Mouse (Mus musculus) 3134 (cell line): ENCODE data around the gene Cntnap2.

Experiments used
- DNase-seq: peaks from one replicate; pipeline ENCODE4 v3.0.0-alpha.2; 2011; ENCODE audit warnings: low spot score; ENCODE audit not compliant: insufficient read length; ENCODE audit errors: extremely low read depth

The Cntnap2 gene

DNA sequence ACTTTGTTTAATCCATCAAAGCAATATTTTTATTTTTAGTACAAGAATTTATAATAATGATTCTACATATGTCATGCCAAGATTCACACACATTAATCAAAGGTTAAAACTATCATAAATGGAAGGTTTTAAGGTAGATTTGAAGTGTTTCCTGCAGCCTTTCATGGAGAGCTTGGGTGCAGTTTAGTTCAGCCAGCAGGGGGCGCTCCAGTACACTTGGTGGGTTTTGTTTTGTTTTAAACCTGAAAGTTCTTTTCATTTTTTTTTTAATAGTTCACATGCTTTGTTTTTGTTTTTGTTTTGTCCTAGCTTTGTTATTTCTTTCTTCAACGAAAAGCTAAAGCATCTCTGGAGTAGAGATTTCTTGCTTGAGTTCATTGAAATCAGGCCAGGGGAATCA is 264.3 kb downstream of the Cntnap2 start:
- no peak for DNase-seq

DNA sequence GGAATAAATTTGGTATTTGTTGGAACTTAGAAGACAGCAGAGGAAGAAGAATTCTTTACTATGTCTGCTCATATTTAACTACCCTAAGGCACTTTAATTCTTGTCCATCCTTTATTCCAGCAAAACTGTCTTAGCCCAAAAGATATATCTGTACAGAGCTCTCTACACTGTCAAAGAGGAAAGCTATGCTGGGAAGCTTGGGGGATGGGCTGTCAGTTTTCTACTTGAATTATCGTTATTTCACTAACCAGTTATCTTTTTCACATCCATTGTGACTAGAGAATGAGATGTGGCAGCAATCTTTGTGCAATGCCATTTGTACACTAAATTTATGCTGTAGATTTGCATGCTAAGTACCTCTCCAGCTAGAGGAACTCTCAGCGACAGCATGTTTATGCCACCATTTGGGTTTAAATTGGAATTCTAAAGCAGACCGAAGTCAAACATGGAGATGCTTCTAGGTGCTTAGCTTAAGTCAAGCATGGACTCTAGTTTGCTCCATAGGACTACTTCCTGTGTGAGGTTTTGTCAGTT is 268.9 kb downstream of the Cntnap2 start:
- no peak for DNase-seq

- DNase-seq, result no peak
These were observed 286.2 kb downstream of the Cntnap2 start for GRCm38 (mm10) chr6:45345396-45345795.

GRCm38 (mm10) chr6:45345953-45346352 is 286.8 kb downstream of the Cntnap2 start:
- DNase-seq, result no peak

DNA sequence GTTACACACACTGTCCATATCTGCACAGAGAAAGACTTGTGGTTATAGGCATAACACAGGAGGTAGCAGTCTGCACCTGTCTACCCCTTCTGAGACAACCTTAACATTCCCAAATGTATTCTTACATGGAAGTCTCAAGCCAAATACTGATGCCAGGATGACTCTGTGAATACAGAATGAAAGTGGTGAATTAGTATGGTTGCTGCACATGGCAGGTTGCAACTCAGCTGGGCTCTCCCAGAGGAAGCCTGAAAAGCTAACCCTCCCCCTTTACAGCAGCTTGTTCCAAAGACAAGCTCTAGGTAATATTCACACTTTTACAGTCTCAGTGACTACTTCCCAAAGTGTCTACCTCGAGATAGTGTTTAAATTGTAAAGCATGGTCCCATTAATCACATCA is 307.3 kb downstream of the Cntnap2 start:
- DNase-seq, result no peak

GRCm38 (mm10) chr6:45381126-45381525 is 322.0 kb downstream of the Cntnap2 start:
- DNase-seq, result no peak

DNA sequence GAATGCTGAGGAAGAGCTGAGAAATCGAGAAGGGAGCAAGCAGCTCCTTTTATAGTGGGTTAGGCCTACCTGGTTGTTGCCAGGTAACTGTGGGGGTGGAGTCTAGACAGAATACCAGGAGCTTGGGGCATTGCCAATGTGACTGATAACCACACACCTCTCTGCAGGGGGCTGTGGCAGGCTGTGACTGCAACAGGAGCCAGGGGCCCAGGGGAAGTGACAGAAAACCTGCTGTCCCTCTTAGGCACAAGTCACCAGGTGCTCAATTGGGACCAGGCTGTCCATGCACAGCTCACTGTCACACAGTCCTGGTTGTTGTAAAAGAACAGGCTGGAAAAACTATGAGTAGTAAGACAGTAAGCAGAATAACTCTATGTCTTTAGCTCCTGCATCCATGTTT is 329.9 kb downstream of the Cntnap2 start:
- DNase-seq, result no peak

- no peak for DNase-seq
These were observed 354.5 kb downstream of the Cntnap2 start for GRCm38 (mm10) chr6:45413629-45414028.

GRCm38 (mm10) chr6:45455424-45455823 is 396.3 kb downstream of the Cntnap2 start:
- no peak for DNase-seq

- no peak for DNase-seq
These were observed 459.1 kb downstream of the Cntnap2 start for GRCm38 (mm10) chr6:45518221-45518620.

- no peak for DNase-seq
These were observed 477.8 kb downstream of the Cntnap2 start for GRCm38 (mm10) chr6:45536999-45537398.

DNA sequence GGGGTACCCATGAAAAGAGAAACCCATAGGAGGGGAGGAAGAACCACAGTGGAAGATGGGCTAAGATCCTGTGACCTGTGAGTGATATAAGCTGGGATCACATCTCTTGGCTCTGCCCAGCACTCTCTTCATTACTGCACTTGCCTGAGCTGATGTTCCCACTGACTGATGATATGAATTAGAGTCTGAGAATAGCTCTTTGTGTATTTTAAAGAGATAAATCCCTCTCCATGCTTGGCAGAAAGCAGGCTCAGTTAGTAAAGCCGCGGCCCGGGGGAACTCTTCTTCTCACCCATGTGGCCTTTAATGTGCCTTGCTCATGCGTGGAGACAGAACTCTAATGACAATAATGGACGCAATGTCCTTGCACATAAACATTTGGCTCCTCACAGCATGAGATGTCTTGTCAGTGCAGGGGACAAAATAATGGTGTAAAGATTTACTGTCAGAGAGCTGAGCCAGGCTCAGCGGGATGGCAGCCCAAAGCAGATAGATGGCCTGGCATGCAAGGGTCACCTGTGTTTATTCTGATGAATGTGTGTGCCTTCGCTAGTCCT is 485.2 kb downstream of the Cntnap2 start:
- DNase-seq, result no peak

GRCm38 (mm10) chr6:45559724-45560123 is 500.6 kb downstream of the Cntnap2 start:
- no peak for DNase-seq

DNA sequence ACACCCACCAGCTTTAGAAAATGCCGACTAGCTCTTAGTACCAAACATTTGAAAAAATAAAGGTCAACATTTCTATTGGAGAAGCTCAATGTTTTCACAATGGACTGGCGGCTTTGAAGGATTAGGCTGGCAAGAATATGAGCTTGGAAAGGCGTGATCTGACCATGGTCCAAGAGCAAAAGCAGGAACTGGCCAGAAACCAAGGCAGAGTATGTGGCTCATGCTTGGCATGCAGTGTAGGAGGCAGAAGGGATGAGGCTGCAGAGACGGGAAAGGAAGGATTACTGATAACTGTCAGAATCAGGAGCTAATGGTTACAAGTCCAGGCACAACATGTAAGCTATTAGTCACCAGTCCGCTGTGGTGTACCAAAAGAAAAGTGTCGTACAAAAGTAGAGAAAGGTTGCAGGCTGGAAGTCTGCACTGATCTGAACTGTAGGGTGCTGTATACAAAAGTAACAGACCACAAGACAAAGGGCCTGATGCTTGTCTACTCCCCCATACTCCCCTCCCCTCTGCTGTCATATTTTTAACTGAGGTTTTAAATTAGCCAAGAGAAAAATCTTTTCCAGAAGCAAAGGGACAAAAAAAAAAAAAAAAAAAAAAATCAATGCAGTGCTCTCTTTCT is 525.4 kb downstream of the Cntnap2 start:
- no peak for DNase-seq

GRCm38 (mm10) chr6:45589084-45589483 is 529.9 kb downstream of the Cntnap2 start:
- DNase-seq, result no peak

DNA sequence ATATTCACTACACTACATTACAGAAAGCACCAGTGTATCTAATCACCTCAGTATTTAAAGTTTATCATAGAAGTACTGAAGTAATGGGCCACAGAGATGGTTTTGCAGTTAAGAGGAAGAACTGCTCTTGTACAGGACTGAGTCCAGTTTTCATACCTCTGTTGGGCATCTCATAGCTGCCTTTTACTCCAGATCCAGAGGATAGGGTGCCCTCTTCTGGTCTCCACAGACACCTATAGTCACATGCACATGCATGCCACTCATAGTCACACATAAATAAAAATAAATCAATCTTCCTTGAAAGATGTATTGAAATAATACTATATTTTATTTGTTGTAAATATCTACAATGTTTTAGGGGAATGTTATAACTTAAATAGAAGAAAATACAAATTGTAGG is 587.9 kb downstream of the Cntnap2 start:
- DNase-seq, result no peak

GRCm38 (mm10) chr6:45648419-45648818 is 589.3 kb downstream of the Cntnap2 start:
- no peak for DNase-seq

DNA sequence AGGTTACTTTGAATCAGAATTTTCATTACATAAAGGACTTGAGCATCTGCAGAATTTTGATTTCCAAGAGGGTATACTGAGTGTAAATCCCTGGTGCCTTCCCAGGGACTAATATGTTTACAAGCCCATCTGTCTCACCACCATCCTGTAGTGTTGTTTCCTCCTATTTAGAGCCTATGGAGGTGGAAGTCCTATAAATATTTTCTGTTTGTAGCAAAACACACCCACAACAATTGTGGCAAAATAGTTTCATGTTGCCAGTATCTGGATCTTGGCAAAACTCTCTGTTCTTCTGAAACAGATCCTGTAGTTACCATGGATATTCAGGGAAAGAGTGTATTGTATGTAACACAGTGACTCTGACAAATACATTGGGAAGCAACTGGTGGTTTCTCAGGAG is 641.1 kb downstream of the Cntnap2 start:
- DNase-seq, result no peak

DNA sequence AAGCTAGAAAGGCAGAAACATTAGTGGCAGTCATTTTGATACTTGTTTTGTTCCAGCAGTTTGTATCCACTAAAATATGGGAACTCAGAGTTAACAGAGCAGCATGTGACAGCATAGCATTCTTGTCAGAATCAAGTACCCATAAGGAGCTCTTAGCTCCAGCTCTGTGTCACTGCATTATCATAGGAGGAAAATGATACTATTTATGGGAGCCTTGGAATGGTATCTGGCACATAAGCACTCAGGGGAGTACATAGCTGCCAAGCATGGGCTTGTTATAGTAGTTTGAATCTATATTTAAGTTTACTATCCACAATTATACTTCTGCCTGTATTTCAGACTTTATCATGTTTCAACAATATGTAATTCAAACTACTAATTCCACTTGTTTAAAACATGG is 732.5 kb downstream of the Cntnap2 start:
- no peak for DNase-seq

DNA sequence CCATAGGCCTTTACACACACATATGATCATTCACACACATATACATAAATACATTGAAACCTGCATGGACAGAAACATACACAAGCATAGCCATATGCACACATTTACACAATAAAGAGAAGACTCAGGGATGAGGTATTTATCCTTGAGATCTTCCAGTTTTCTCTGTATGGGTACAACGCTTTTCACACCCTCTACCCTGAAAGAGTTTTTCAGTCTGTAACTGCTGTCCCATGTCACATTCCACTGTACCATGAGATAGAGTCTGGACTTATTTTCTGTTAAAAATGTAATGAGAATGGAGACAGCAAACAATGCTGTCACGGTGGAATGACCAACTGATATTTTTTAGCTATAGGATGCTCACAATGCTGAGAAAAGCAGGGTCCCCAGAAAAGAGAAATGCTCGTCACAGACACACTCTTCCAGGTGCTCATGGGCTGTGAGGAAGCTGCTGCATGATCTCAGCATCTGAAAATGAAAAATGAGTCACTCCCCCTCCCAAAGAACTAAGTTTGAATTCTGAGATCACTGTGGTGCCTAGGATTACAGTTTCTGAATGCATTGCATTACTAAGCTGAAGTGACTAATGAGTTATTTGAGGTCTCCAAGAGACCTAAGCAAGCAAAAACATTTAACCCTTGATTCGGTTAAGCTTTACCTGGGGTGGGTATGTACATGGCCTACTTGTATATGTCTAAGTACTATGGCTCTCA is 782.6 kb downstream of the Cntnap2 start:
- no peak for DNase-seq

DNA sequence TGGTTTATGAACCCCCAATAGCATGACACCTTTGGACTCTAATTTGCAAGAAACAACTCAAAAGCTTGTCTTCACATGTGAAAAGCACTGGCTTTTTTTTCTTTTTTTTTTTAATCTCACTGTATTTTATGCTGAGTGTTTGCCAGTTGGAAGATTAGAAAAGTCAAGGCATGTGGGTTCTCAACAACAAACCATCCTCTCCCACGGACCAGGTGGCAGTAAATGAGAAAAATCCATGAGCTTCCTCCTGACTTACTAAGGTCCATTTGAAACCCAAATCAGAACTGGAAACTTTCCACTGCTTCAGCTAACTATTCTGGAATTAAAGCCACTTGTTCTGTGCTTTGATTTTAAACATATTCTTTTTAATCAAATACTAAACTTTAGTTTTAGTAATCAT is 784.6 kb downstream of the Cntnap2 start:
- no peak for DNase-seq

DNA sequence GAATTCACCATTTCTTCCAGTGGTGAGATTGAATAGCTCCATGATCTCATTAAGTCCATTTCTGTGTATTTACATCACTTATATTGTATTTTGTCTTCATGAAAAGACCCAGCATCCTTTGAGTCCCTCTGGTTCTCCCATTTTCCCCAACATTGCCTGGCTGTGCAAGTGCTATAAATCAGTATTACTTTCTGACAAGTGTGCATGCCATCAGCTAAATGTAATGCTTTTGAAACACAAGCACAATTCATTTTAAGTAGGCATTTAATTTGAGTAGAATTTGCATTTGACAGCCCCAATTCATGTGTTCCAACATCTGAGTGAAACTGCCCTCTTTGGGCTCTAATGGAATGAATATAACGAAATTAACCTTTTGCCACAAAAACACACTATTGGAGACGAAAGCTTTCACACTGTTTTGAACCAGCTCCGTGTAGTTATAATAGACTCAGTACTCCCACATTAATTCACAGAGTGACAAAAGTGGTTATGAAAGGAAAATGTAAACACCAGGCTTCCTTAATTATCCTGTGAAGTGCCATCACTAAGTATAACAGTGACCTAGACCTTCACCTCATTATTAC is 812.3 kb downstream of the Cntnap2 start:
- no peak for DNase-seq
